Mouse (Mus musculus) forebrain, embryonic 10.5 days (tissue): Measurements from ENCODE around the gene Csf3r. TPM values are rescaled to one million over a fixed set of nuclear protein-coding genes. Genes with fewer than 3 reads are reported as not detected.
A peak's percentile ranks its signal among the peaks of the same experiment; 100 is the strongest.

Experiments used
- DNase-seq: peaks from one replicate; pipeline ENCODE4 v3.0.0-alpha.2; 2017; ENCODE audit warnings: low spot score; ENCODE audit errors: extremely low spot score
- H3K27ac ChIP-seq: fragments of 300-500 bp; sonication (generic); 2 replicates; pipeline ENCODE4 v1.5.1; 2016; ENCODE audit warnings: mild to moderate bottlenecking
- H3K27me3 ChIP-seq: fragments of 300-500 bp; sonication (generic); 2 replicates; pipeline ENCODE4 v1.6.1; 2016; ENCODE audit warnings: mild to moderate bottlenecking; ENCODE audit not compliant: poor library complexity, severe bottlenecking
- H3K36me3 ChIP-seq: fragments of 300-500 bp; sonication (generic); replicated peaks from 2 replicates; pipeline ENCODE4 v1.6.1; 2016; ENCODE audit warnings: mild to moderate bottlenecking, moderate library complexity
- H3K4me1 ChIP-seq: fragments of 300-500 bp; sonication (generic); 2 replicates; pipeline ENCODE4 v1.6.1; 2016
- H3K4me3 ChIP-seq: fragments of 300-500 bp; sonication (generic); 2 replicates; pipeline ENCODE4 v1.5.1; 2016; ENCODE audit warnings: mild to moderate bottlenecking, moderate library complexity
- H3K9me3 ChIP-seq: fragments of 300-500 bp; sonication (generic); 2 replicates; pipeline ENCODE4 v1.6.1; 2016; ENCODE audit warnings: mild to moderate bottlenecking, moderate library complexity
- WGBS: fragments of 180-500 bp; shearing (Covaris S2); methylation state at CpG from one replicate; pipeline ENCODE4 v1.1.7; 2016; 5-methylcytosine and 5-hydroxymethylcytosine counted together
- polyA plus RNA-seq: library from polyadenylated mRNA; unstranded; fragments of >200 nt; fragmentation: Nextera tagmentation; extraction: Ambion mirVana; gene quantifications from 2 replicates; pipeline ENCODE4 v1.2.1, GENCODE M21; 2016

The Csf3r gene
- polyA plus RNA-seq, 1 experiment from 2014 or later: 0.32 TPM

- peak overlapping the region; percentile 68 for H3K4me3 ChIP-seq
- peaks cover 19% of the 10 kb centered on the region for H3K4me1 ChIP-seq
- no peaks in the 10 kb centered on the region for H3K27me3 ChIP-seq
- H3K27ac ChIP-seq: peak overlapping the region; percentile 88
- no peak for DNase-seq
- no peaks in the 10 kb centered on the region for H3K9me3 ChIP-seq
- WGBS: 45% methylated on average over 9 of the region's 9 CpGs
- peaks cover 29% of the 10 kb centered on the region for H3K36me3 ChIP-seq
These were observed 34.6 kb downstream of the Csf3r start for GRCm38 (mm10) chr4:126058997-126059362.

- Histone ChIP-seq H3K27ac (no peak overlapping the region), H3K4me3 (no peak overlapping the region), H3K4me1 (peaks cover 11% of the 10 kb centered on the region), H3K36me3 (no peaks in the 10 kb centered on the region), H3K9me3 (no peaks in the 10 kb centered on the region), H3K27me3 (no peaks in the 10 kb centered on the region)
- 32% methylated on average over 1 of the region's 1 CpGs for WGBS
- no peak for DNase-seq
These were observed 38.5 kb downstream of the Csf3r start for GRCm38 (mm10) chr4:126062856-126063255.

GRCm38 (mm10) chr4:126065241-126065640 is 40.9 kb downstream of the Csf3r start:
- WGBS: 93% methylated on average over 7 of the region's 7 CpGs
- Histone ChIP-seq H3K9me3 (no peaks in the 10 kb centered on the region; the same call in 1 of the 2 replicates), H3K4me3 (no peak overlapping the region), H3K27ac (no peak overlapping the region), H3K27me3 (no peaks in the 10 kb centered on the region), H3K4me1 (no peaks in the 10 kb centered on the region), H3K36me3 (no peaks in the 10 kb centered on the region)
- no peak for DNase-seq

- no peaks in the 10 kb centered on the region; the same call in 1 of the 2 replicates for H3K9me3 ChIP-seq
- 0 out of 2 replicates have a peak, but pooled peaks cover 2% of the 10 kb centered on the region for H3K36me3 ChIP-seq
- WGBS: 85% methylated on average over 15 of the region's 15 CpGs
- H3K4me3 ChIP-seq: no peak overlapping the region
- no peak overlapping the region for H3K27ac ChIP-seq
- H3K27me3 ChIP-seq: no peaks in the 10 kb centered on the region
- DNase-seq: no peak
- H3K4me1 ChIP-seq: no peaks in the 10 kb centered on the region
These were observed 43.2 kb downstream of the Csf3r start for GRCm38 (mm10) chr4:126067401-126068077.

- H3K27ac ChIP-seq: no peak overlapping the region
- H3K27me3 ChIP-seq: no peaks in the 10 kb centered on the region
- peaks cover 5% of the 10 kb centered on the region; the same call in 1 of the 2 replicates for H3K36me3 ChIP-seq
- 88% methylated on average over 6 of the region's 6 CpGs for WGBS
- no peaks in the 10 kb centered on the region for H3K4me1 ChIP-seq
- H3K9me3 ChIP-seq: no peaks in the 10 kb centered on the region; the same call in 1 of the 2 replicates
- DNase-seq: no peak
- no peak overlapping the region for H3K4me3 ChIP-seq
These were observed 44.5 kb downstream of the Csf3r start for GRCm38 (mm10) chr4:126068842-126069241.

GRCm38 (mm10) chr4:126077833-126078232 is 53.5 kb downstream of the Csf3r start:
- Histone ChIP-seq H3K4me3 (no peak overlapping the region), H3K9me3 (no peaks in the 10 kb centered on the region), H3K36me3 (peaks cover 30% of the 10 kb centered on the region), H3K27ac (no peak overlapping the region), H3K27me3 (no peaks in the 10 kb centered on the region), H3K4me1 (no peaks in the 10 kb centered on the region)
- 83% methylated on average over 6 of the region's 6 CpGs for WGBS
- no peak for DNase-seq

- H3K27ac ChIP-seq: no peak overlapping the region
- no peaks in the 10 kb centered on the region for H3K9me3 ChIP-seq
- H3K27me3 ChIP-seq: no peaks in the 10 kb centered on the region
- DNase-seq: no peak
- H3K4me1 ChIP-seq: no peaks in the 10 kb centered on the region
- peaks cover 34% of the 10 kb centered on the region for H3K36me3 ChIP-seq
- 80% methylated on average over 4 of the region's 4 CpGs for WGBS
- H3K4me3 ChIP-seq: no peak overlapping the region
These were observed 54.9 kb downstream of the Csf3r start for GRCm38 (mm10) chr4:126079266-126079665.

DNA sequence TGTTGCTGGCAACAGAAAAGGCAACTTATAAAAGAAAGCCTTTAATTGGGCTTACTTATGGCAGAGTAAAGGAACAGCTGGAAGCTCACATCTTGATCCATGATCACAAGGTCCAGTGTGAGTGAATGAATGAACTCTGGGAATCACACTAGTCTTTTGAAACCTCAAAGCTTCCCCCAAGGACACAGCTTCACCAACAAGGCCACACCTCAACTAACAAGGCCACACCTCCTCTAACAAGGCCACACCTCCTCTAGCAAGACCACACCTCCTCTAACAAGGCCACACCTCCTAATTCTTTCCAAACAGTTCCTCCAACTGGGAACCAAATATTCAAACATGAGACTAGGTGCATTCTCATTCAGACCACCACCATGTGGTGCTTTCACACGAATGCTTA is 57.3 kb downstream of the Csf3r start:
- WGBS: 89% methylated on average over 1 of the region's 1 CpGs
- no peak for DNase-seq
- Histone ChIP-seq H3K9me3 (no peaks in the 10 kb centered on the region), H3K27ac (no peak overlapping the region), H3K4me1 (0 out of 2 replicates have a peak, but pooled peaks cover 3% of the 10 kb centered on the region), H3K36me3 (peaks cover 24% of the 10 kb centered on the region), H3K4me3 (no peak overlapping the region), H3K27me3 (no peaks in the 10 kb centered on the region)

- Histone ChIP-seq H3K27ac (no peak overlapping the region), H3K36me3 (peaks cover 24% of the 10 kb centered on the region), H3K9me3 (no peaks in the 10 kb centered on the region), H3K4me1 (0 out of 2 replicates have a peak, but pooled peaks cover 3% of the 10 kb centered on the region), H3K27me3 (no peaks in the 10 kb centered on the region), H3K4me3 (no peak overlapping the region)
- no peak for DNase-seq
- 93% methylated on average over 9 of the region's 9 CpGs for WGBS
These were observed 58.7 kb downstream of the Csf3r start for GRCm38 (mm10) chr4:126083021-126083420.

DNA sequence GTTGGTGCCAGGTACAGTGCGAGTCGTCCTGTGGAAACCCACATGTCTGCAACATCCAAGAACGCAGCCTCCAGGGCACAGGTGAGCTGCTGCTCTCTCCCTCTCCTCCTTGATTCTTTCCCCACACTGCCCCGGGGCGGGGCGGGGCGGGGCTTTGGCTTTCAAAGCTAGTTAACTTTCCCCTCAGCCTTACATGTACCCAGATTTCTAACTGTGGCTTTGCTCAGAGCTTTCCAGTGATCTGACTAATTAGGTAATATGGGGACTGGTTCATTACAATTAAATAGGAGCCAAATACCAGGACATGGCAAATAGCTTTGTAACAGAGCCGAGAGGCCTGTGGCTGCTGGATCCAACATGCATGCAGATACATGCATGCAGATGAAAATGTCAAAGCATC is 60.0 kb downstream of the Csf3r start:
- H3K4me3 ChIP-seq: no peak overlapping the region
- H3K27me3 ChIP-seq: no peaks in the 10 kb centered on the region
- H3K27ac ChIP-seq: no peak overlapping the region
- 78% methylated on average over 8 of the region's 8 CpGs for WGBS
- H3K36me3 ChIP-seq: peaks cover 26% of the 10 kb centered on the region
- H3K9me3 ChIP-seq: no peaks in the 10 kb centered on the region
- DNase-seq: no peak
- 0 out of 2 replicates have a peak, but pooled peaks cover 3% of the 10 kb centered on the region for H3K4me1 ChIP-seq

- no peak overlapping the region for H3K4me3 ChIP-seq
- no peaks in the 10 kb centered on the region for H3K27me3 ChIP-seq
- no peak overlapping the region for H3K27ac ChIP-seq
- 0 out of 2 replicates have a peak, but pooled peaks cover 3% of the 10 kb centered on the region for H3K4me1 ChIP-seq
- no peaks in the 10 kb centered on the region for H3K9me3 ChIP-seq
- WGBS: 39% methylated on average over 7 of the region's 7 CpGs
- peaks cover 26% of the 10 kb centered on the region for H3K36me3 ChIP-seq
- peak; percentile 79 for DNase-seq
These were observed 61.7 kb downstream of the Csf3r start for GRCm38 (mm10) chr4:126085996-126086576.

GRCm38 (mm10) chr4:126090101-126090847 is 65.9 kb downstream of the Csf3r start:
- peaks cover 5% of the 10 kb centered on the region; the same call in 1 of the 2 replicates for H3K36me3 ChIP-seq
- H3K4me3 ChIP-seq: no peak overlapping the region
- DNase-seq: no peak
- H3K9me3 ChIP-seq: no peaks in the 10 kb centered on the region
- WGBS: 89% methylated on average over 7 of the region's 7 CpGs
- H3K27me3 ChIP-seq: no peaks in the 10 kb centered on the region
- H3K27ac ChIP-seq: no peak overlapping the region
- H3K4me1 ChIP-seq: 0 out of 2 replicates have a peak, but pooled peaks cover 3% of the 10 kb centered on the region

DNA sequence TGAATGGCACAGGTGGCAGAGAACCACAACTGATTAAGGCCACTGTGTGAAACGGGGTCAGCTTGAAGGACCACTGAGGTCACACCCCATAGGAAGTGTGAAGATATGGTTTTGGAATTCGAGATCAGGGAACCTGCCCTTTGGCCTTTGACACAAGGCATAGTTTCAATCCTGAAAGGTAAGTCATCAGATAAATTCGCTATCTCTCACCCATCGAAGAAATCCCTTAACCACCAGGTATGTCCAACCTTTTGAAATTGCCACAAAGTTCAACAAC is 66.4 kb downstream of the Csf3r start:
- no peak overlapping the region for H3K27ac ChIP-seq
- H3K27me3 ChIP-seq: no peaks in the 10 kb centered on the region
- 0 out of 2 replicates have a peak, but pooled peaks cover 3% of the 10 kb centered on the region for H3K4me1 ChIP-seq
- H3K4me3 ChIP-seq: no peak overlapping the region
- no peaks in the 10 kb centered on the region for H3K9me3 ChIP-seq
- H3K36me3 ChIP-seq: peaks cover 5% of the 10 kb centered on the region; the same call in 1 of the 2 replicates
- no peak for DNase-seq
- 90% methylated on average over 4 of the region's 4 CpGs for WGBS
